ENCODE assay signal across 25 mouse cellular contexts in genomic region chr9:115402661-115403060, GRCm38 (mm10).
DNase-seq lines count a peak whose midpoint lies in the region; ATAC-seq and TF ChIP-seq lines count a peak whose summit lies in the region.
"Had no signal": no experiment of that assay in that cellular context is flagged by ENCODE, and none has a peak within 500 bp of the region (broad histone marks: within the 10 kb centered on the region; RNA-seq: fewer than 3 reads in every experiment).

No protein-coding gene starts in this region.

- WGBS in embryonic facial prominence, embryonic 11.5 days: 47% methylated on average over 6 of the region's 6 CpGs
- 63% methylated on average over 6 of the region's 6 CpGs for WGBS in embryonic facial prominence, embryonic 10.5 days
- 35% methylated on average over 6 of the region's 6 CpGs for WGBS in liver, adult 2 months
- WGBS in liver, postnatal 0 days (ENCODE audit: insufficient replicate concordance): 62% methylated on average over 6 of the region's 6 CpGs
- 73% methylated on average over 6 of the region's 6 CpGs for WGBS in liver, embryonic 12.5 days (ENCODE audit: insufficient replicate concordance)

- no peak overlapping the region for H3K4me2 ChIP-seq in embryonic facial prominence, embryonic 11.5 days (ENCODE audit: low read depth, low read length)
- no peak overlapping the region for H3K4me2 ChIP-seq in liver, postnatal 0 days (ENCODE audit: low read depth, low read length)
- H3K4me2 ChIP-seq in liver, embryonic 12.5 days: no peak overlapping the region
- H3K4me2 ChIP-seq: embryonic facial prominence, embryonic 12.5 days had no signal

- no peak for TF ChIP-seq CTCF in liver, adult 2 months (IDR thresholded peaks at IDR 0.05; ENCODE audit: low read depth, low read length)
- TF ChIP-seq CTCF in liver, postnatal 0 days (IDR thresholded peaks at IDR 0.05; ENCODE audit: low read depth): no peak

- H3K9me3 ChIP-seq in embryonic facial prominence, embryonic 11.5 days (replicated peaks; ENCODE audit: control insufficient read depth, low read length): no peaks in the 10 kb centered on the region
- H3K9me3 ChIP-seq in embryonic facial prominence, embryonic 10.5 days: peaks cover 7% of the 10 kb centered on the region; the same call in 1 of the 2 replicates
- no peaks in the 10 kb centered on the region for H3K9me3 ChIP-seq in liver, postnatal 0 days (ENCODE audit: low read length)
- H3K9me3 ChIP-seq in liver, embryonic 12.5 days (replicated peaks): peaks cover 2% of the 10 kb centered on the region; the same call in 1 of the 2 replicates
- H3K9me3 ChIP-seq: embryonic facial prominence, embryonic 12.5 days had no signal

- H3K27ac ChIP-seq in embryonic facial prominence, embryonic 11.5 days (replicated peaks; ENCODE audit: low read depth, low read length): no peak overlapping the region
- no peak overlapping the region for H3K27ac ChIP-seq in embryonic facial prominence, embryonic 10.5 days (replicated peaks)
- no peak overlapping the region for H3K27ac ChIP-seq in liver, adult 2 months (replicated peaks; ENCODE audit: insufficient read depth, low read depth, low read length)
- H3K27ac ChIP-seq in liver, postnatal 0 days (ENCODE audit: low read depth): peak overlapping the region; percentile 62
- H3K27ac ChIP-seq in liver, embryonic 12.5 days: no peak overlapping the region

- H3K4me1 ChIP-seq in embryonic facial prominence, embryonic 11.5 days (ENCODE audit: control insufficient read depth, insufficient read depth, low read length): no peaks in the 10 kb centered on the region; the same call in 1 of the 2 replicates
- peaks cover 23% of the 10 kb centered on the region for H3K4me1 ChIP-seq in embryonic facial prominence, embryonic 10.5 days
- H3K4me1 ChIP-seq in liver, adult 2 months (ENCODE audit: control insufficient read depth, insufficient read depth, low read length): peaks cover 11% of the 10 kb centered on the region
- peaks cover 4% of the 10 kb centered on the region for H3K4me1 ChIP-seq in liver, postnatal 0 days (ENCODE audit: insufficient read depth)
- H3K4me1 ChIP-seq in liver, embryonic 12.5 days: no peaks in the 10 kb centered on the region

- no peak for TF ChIP-seq EP300 in liver, postnatal 0 days (IDR thresholded peaks at IDR 0.05; ENCODE audit: low read depth)

- no peak for TF ChIP-seq POLR2A in liver, adult 2 months (IDR thresholded peaks at IDR 0.05; ENCODE audit: extremely low read depth, insufficient read depth, low read length)

- peak; percentile 63 for DNase-seq in embryonic facial prominence, embryonic 11.5 days (ENCODE audit: low spot score)
- no peak for DNase-seq in embryonic facial prominence, embryonic 10.5 days (ENCODE audit: low spot score)
- peak; percentile 13 for DNase-seq in layer of hippocampus, adult 9-11 months
- DNase-seq in layer of hippocampus, postnatal 25 days (ENCODE audit: extremely low spot score in 1 of 2, low spot score in 1 of 2): no peak
- peak; percentile 34 for DNase-seq in liver, adult 2 months (ENCODE audit: extremely low read depth, low read depth, low spot score)
- no peak for DNase-seq in liver
- no peak for DNase-seq in liver, postnatal 0 days
- DNase-seq: adrenal gland, adult 8-10 months; adrenal gland, postnatal 14 days; adrenal gland, postnatal 36 days; B cell, adult 2 months; cerebellum, adult 11-12 months; cerebellum, adult 2 months; cerebellum, adult 9-10 months; cerebellum, postnatal 10 days; cerebellum, postnatal 25 days; forebrain, postnatal 0 days had no signal

- no peaks in the 10 kb centered on the region for H3K27me3 ChIP-seq in embryonic facial prominence, embryonic 11.5 days (ENCODE audit: control insufficient read depth, insufficient read depth, low read length)
- H3K27me3 ChIP-seq in embryonic facial prominence, embryonic 10.5 days (replicated peaks; ENCODE audit: low read depth, poor library complexity, severe bottlenecking): no peaks in the 10 kb centered on the region
- no peaks in the 10 kb centered on the region for H3K27me3 ChIP-seq in liver, adult 2 months (ENCODE audit: control insufficient read depth, insufficient read depth, low read length)
- no peaks in the 10 kb centered on the region for H3K27me3 ChIP-seq in liver, postnatal 0 days (ENCODE audit: insufficient read depth, low read length)
- no peaks in the 10 kb centered on the region for H3K27me3 ChIP-seq in liver, embryonic 12.5 days (replicated peaks)
- H3K27me3 ChIP-seq: CH12.LX; embryonic facial prominence, embryonic 12.5 days; Patski had no signal

- H3K9ac ChIP-seq in embryonic facial prominence, embryonic 11.5 days (replicated peaks; ENCODE audit: low read length): no peak overlapping the region
- H3K9ac ChIP-seq in liver, adult 2 months (ENCODE audit: low read depth, low read length): no peak overlapping the region
- H3K9ac ChIP-seq in liver, postnatal 0 days (replicated peaks): no peak overlapping the region
- H3K9ac ChIP-seq in liver, embryonic 12.5 days: no peak overlapping the region
- H3K9ac ChIP-seq: embryonic facial prominence, embryonic 12.5 days; forebrain, postnatal 0 days had no signal

- no peaks in the 10 kb centered on the region for H3K36me3 ChIP-seq in embryonic facial prominence, embryonic 11.5 days (replicated peaks; ENCODE audit: control insufficient read depth, insufficient read depth, low read depth, low read length)
- no peaks in the 10 kb centered on the region for H3K36me3 ChIP-seq in embryonic facial prominence, embryonic 10.5 days (replicated peaks)
- H3K36me3 ChIP-seq in liver, adult 2 months (ENCODE audit: control insufficient read depth, insufficient read depth, low read length): no peaks in the 10 kb centered on the region
- H3K36me3 ChIP-seq in liver, postnatal 0 days (replicated peaks; ENCODE audit: insufficient read depth, low read length): no peaks in the 10 kb centered on the region
- no peaks in the 10 kb centered on the region for H3K36me3 ChIP-seq in liver, embryonic 12.5 days
- H3K36me3 ChIP-seq: embryonic facial prominence, embryonic 12.5 days; G1E had no signal

- no peak for ATAC-seq in embryonic facial prominence, embryonic 11.5 days (replicated peaks; ENCODE audit: insufficient number of reproducible peaks, low FRiP score, low TSS enrichment, low read depth)
- no peak for ATAC-seq in liver, postnatal 0 days
- ATAC-seq in liver, embryonic 12.5 days: no peak
- ATAC-seq: activated CD4-positive, CD25-positive, alpha-beta regulatory T cell, adult 4 months; CD4-positive, CD25-positive, alpha-beta regulatory T cell, adult 4 months; forebrain, embryonic 14.5 days; forebrain, postnatal 0 days; Patski had no signal

- H3K4me3 ChIP-seq in embryonic facial prominence, embryonic 11.5 days (ENCODE audit: low read depth, low read length): no peak overlapping the region
- no peak overlapping the region for H3K4me3 ChIP-seq in embryonic facial prominence, embryonic 10.5 days
- no peak overlapping the region for H3K4me3 ChIP-seq in liver, adult 2 months (ENCODE audit: insufficient read depth, low read depth, low read length)
- H3K4me3 ChIP-seq in liver, postnatal 0 days (ENCODE audit: low read depth, low read length): no peak overlapping the region
- no peak overlapping the region for H3K4me3 ChIP-seq in liver, embryonic 12.5 days
- H3K4me3 ChIP-seq: embryonic facial prominence, embryonic 12.5 days had no signal

- no peaks in the 10 kb centered on the region for H3K79me2 ChIP-seq in liver, adult 2 months (ENCODE audit: control insufficient read depth, insufficient read depth, low read length)

Comparison
In these comparisons a context has a peak if more than half of its experiments do, and no peak if none do; other contexts are left out.
1. DNase-seq: peak in embryonic facial prominence, embryonic 11.5 days (single experiment), layer of hippocampus, adult 9-11 months (single experiment) and liver, adult 2 months (single experiment); none in embryonic facial prominence, embryonic 10.5 days (single experiment), layer of hippocampus, postnatal 25 days (0 of 2), liver (single experiment) and liver, postnatal 0 days (single experiment).